Mouse (Mus musculus): ENCODE data around the gene Mcm2.

Gene Mcm2

GRCm38 (mm10) chr6:88849270-88849669 is 49.3 kb downstream of the Mcm2 start:
- no peak for DNase-seq (ENCODE audit: low spot score in 2 of 2)

GRCm38 (mm10) chr6:88847571-88847970 is 51.0 kb downstream of the Mcm2 start:
- no peak for DNase-seq (ENCODE audit: low spot score in 2 of 2)

- no peak for DNase-seq (ENCODE audit: low spot score in 2 of 2)
Observed at GRCm38 (mm10) chr6:88844901-88845565, 53.5 kb downstream of the Mcm2 start.

- DNase-seq (ENCODE audit: low spot score in 2 of 2): no peak
Observed at GRCm38 (mm10) chr6:88843781-88844725, 54.5 kb downstream of the Mcm2 start.

- no peak for DNase-seq (ENCODE audit: low spot score in 2 of 2)
Observed at GRCm38 (mm10) chr6:88843241-88843640, 55.3 kb downstream of the Mcm2 start.

GRCm38 (mm10) chr6:88842731-88843151 is 55.8 kb downstream of the Mcm2 start:
- no peak for DNase-seq (ENCODE audit: low spot score in 2 of 2)

- peak; percentile 99 to 100 for DNase-seq (ENCODE audit: low spot score in 2 of 2)
Observed at GRCm38 (mm10) chr6:88841781-88842689, 56.5 kb downstream of the Mcm2 start, which contains the start of gene Abtb1. TSS of gene Abtb1 (minus strand) at chr6:88841984.

- no peak for DNase-seq (ENCODE audit: low spot score in 2 of 2)
Observed at GRCm38 (mm10) chr6:88841514-88841780, 57.1 kb downstream of the Mcm2 start.

- no peak for DNase-seq (ENCODE audit: low spot score in 2 of 2)
Observed at GRCm38 (mm10) chr6:88840791-88841513, 57.6 kb downstream of the Mcm2 start.

- no peak for DNase-seq (ENCODE audit: low spot score in 2 of 2)
Observed at GRCm38 (mm10) chr6:88840211-88840610, 58.4 kb downstream of the Mcm2 start.

- no peak for DNase-seq (ENCODE audit: low spot score in 2 of 2)
Observed at GRCm38 (mm10) chr6:88839135-88839970, 59.2 kb downstream of the Mcm2 start.

- no peak for DNase-seq (ENCODE audit: low spot score in 2 of 2)
Observed at GRCm38 (mm10) chr6:88838613-88839012, 60.0 kb downstream of the Mcm2 start.

GRCm38 (mm10) chr6:88837999-88838398 is 60.6 kb downstream of the Mcm2 start:
- no peak for DNase-seq (ENCODE audit: low spot score in 2 of 2)

GRCm38 (mm10) chr6:88836178-88836819 is 62.3 kb downstream of the Mcm2 start:
- no peak for DNase-seq (ENCODE audit: low spot score in 2 of 2)

- DNase-seq (ENCODE audit: low spot score in 2 of 2): no peak
Observed at GRCm38 (mm10) chr6:88835047-88835446, 63.5 kb downstream of the Mcm2 start.
